Mouse (Mus musculus): ENCODE results near the gene Rassf5. TPM values are rescaled to one million over a fixed set of nuclear protein-coding genes. Genes with fewer than 3 reads are reported as not detected.
"Not testable (repeated sequence)": the region's sequence is repeated elsewhere in the genome, so short reads cannot be mapped to it uniquely, and the experiment has no call there.

Gene Rassf5
- total RNA-seq, 2 experiments from 2014 or later, result 25.1 to 25.8 TPM

DNA sequence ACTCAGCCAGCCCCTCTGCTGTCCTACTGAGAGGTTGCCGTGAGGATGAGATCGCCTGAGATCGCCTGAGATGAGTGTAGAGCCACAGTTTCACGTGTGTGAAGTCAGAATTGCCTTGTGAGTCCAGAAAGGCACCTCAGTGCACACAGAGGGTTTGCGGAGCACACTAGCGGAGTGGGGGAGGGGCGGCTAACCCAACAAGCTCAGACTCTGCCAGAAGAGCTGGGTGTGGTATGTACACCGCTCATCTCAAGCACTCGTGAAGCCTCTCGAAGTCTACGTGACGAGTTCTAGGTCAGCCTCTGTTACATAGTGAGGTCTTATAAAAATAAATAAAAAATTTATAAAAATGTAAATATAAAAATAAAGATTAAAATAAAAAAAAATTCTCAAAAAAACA is 18.8 kb upstream of the Rassf5 start:
- DNase-seq (ENCODE audit: low spot score in 2 of 2), result no peak
- intact Hi-C loops (cut with DNase I), result loop anchor here (5.0 kb wide), 1 partner anchor 147 kb away; no protein-coding TSS in a partner anchor

DNA sequence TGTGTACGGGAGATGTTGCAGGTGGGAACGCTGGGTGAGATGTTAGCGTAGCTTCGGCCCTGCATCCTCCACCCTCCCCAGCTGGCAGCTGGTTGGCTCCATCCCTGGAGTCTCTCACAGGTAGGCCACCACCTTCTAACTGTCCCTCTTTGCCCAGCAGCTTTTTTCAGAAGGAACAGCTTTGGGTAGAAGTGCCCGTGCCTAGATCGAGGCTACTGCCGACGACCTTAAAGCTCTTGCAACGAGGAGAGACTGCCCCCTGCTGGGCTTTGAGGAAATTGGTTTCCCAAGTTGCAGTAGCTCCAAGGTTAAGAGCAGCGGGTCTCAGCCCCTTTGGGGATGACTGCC is 15.2 kb upstream of the Rassf5 start:
- intact Hi-C loops (cut with DNase I), result loop anchor here (5.0 kb wide), 1 partner anchor 143 kb away; no protein-coding TSS in a partner anchor
- DNase-seq (ENCODE audit: low spot score in 2 of 2), result peak; percentile 69 to 71

DNA sequence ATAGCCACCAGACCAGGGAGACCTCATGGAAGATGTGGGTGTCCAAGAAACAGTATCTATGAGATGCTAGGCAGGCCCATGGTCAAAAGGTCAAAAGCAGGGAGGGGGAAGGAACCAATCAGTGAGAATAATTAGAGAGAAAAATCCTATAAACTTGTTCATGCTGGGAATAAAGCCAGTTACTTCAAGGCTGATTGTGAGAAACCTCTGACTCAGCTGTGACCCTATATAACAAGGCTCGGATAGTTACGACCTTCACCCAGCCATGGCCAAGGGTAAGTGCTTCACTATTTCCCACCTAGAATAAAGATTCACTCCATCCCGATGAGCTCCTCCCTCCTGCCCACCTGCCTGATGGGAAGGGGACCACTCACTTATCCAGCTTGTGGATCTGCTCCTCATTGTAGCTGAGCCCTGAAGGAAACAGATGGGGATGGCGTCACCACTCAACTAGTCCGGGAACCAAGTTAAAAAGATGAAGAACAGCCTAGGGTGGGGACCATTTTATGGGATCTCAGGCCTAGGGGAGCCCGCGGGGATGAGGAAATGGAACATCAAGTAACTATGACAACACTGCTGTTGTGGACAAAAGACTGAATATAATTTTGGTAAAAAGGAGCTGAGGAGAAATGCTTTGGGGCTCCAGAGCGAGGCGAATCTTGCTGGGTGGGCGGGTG is 14.7 kb upstream of the Rassf5 start:
- DNase-seq (ENCODE audit: low spot score in 2 of 2), result peak; percentile 26 to 55
- intact Hi-C loops (cut with DNase I), result loop anchor here (5.0 kb wide), 1 partner anchor 142 kb away; no protein-coding TSS in a partner anchor

DNA sequence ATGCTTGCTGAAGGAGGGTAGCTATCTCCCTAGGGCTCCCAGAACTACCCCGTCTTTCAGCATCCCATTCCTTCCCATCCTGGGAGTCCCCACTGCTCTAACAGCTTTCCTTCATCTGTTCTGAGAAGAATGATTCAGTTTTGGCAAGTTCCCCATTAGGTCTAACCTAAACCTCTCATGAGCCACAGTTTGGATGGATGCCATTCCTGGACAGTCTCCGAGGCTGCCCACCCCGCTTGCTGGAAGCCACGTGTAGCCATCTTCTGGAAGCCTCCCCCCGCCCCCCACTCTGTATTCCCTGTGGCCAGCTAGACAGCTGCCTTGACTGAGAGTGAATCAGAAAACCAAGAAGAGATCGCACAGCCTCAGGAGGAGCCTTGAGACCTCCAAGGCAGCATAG is 12.2 kb upstream of the Rassf5 start:
- intact Hi-C loops (cut with DNase I), result no loop called here
- DNase-seq (ENCODE audit: low spot score in 2 of 2), result no peak

DNA sequence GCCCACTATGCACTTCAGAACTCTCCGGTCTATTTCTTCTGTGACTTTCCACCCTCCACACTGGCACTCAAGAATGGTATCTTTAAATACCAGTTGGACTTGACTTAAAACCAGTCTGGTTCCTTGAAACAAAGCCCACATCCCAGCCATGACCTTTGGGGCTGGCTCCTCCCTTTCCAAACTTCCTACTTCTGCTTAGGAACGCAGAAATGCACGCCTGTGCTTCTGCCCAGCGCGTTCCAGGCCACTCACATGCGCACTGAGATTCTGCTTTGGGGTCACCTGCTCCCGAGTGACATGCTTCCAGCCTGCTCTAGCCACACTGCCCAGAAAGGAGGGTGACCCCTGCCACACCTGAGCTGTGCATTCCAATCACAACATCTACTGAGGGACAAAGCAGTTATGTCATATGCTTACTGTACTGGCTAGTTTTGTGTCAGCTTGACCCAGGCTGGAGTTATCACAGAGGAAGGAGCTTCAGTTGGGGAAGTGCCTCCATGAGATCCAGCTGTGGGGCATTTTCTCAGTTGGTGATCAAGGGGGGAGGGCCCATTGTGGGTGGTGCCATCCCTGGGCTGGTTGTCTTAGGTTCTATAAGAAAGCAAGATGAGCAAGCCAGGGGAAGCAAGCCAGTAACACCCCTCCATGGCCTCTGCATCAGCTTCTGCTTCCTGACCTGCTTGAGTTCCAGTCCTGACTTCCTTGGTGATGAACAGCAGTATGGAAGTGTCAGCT is 7.6 kb upstream of the Rassf5 start:
- intact Hi-C loops (cut with DNase I); DNase-seq (ENCODE audit: low spot score in 2 of 2): not testable (repeated sequence)

DNA sequence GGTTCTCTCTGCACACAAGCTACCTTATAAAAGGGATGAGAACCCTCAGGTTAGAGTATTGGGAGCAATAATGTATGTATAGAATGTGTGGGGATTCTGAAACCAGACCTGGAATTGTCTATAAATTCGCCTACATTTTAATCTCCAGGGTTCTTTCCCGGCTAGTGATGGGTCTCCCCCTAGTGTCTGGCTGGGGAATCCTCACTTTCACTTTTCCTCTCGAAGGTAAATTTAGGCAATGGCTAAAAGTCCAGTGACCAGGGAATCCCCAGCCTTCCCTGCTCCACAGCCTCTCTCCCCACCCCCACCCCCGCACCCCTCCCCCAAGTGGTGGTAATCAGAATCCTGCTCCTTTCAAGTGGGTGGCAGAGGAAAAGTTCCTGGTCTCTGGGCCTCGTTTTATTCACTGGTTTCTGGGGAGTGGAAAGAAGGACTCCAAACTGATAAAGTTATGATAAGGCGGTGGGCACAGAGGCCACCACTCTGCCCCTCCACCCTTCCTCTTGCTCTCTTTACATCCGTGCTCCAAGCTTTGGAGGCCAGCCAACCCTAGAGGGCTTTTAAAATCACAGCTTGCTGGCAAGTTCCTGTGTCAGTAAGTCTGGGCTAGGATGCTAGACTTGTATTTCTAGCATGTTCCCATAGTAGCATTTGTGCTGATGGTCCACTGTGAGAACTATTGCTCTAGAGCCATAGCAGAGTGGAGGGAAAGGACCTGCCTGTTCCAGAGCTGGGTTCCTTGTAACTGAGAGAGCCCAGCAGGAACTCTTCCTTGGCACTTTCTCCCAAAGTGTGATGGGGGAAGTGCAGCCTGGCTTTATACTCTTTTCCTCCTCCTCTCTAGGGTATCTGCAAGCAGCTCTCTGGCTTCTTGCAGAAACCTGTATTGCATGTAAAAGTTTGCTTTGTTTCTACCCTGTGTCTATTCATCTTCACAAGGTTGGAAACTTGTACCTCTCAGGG is 1.7 kb upstream of the Rassf5 start:
- intact Hi-C loops (cut with DNase I), result loop anchor here (2.0 to 5.0 kb wide), 3 partner anchors 39 to 129 kb away; no protein-coding TSS in a partner anchor
- peak; percentile 66 to 67 for DNase-seq (ENCODE audit: low spot score in 2 of 2)

DNA sequence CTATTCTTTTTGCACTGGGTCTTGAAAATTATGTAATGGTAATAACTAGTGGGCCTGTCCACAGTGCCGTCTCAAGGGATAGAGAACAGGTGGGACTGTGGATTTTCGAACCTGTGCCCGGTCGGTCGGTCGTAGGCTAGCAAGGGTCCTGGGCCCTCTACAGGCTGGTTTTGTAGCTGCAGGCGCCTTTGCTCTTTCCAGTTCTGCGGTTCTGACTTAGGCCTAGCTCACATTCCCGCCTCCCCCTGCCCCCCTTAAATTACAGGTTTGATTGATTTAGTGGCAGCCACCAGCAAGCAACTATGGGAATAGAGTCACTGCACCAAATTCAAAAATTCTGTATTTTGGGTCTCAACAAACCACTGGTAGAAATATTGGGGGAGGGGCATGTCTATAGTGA is 868 bp upstream of the Rassf5 start:
- intact Hi-C loops (cut with DNase I), result loop anchor here (2.0 to 5.0 kb wide), 3 partner anchors 39 to 129 kb away; no protein-coding TSS in a partner anchor
- DNase-seq (ENCODE audit: low spot score in 2 of 2), result peak; percentile 56 to 59

DNA sequence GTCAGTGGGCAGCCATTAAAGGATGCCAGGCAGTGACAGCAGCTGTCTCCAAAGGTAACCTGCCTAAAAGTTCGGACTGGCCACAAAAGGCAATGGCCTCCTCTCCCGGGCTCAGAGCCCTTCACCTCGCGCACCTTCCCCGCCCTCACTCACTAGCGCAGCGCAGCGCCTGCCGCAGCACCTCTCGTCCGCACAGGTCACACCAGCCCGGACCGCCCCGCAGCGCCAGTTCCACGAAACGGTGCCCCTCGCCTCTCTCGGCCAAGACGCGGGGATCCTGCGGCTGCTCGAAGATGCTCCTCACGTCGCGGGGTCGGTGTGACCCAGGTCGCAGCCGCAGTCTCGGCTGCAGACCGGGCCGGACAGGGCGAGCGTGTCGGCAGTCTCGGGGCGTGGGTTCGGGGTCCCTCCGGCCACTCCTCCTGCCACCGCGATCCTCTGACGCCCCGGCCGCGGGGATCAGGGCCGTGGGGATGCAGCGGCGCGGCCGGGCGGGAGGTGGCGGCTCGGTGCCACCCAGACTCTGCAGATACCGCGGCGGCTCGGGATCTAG is 446 bp downstream of the Rassf5 start:
- DNase-seq (ENCODE audit: low spot score in 2 of 2), result no peak
- intact Hi-C loops (cut with DNase I), result loop anchor here (5.0 kb wide), 2 partner anchors 37 to 127 kb away; no protein-coding TSS in a partner anchor

DNA sequence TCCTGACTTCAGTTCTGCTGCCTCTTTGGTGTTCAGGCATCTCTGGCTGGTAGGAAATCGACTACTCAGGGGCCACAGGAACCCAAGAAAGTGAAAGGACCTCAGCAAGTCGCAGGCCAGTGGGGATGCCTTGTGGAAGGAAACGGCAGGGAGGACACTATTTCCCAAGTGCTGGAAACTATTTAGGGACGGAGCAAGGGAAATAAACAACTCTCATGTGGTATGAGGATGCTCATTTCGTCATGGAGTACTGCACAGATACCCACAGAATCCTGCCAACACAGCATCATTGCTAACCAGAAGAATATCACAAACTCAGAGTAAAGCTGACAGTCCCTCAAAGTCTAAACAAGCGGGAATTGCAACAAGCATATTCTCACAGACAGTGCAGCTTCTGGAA is 2.1 kb downstream of the Rassf5 start:
- DNase-seq (ENCODE audit: low spot score in 2 of 2), result no peak
- intact Hi-C loops (cut with DNase I), result no loop called here

DNA sequence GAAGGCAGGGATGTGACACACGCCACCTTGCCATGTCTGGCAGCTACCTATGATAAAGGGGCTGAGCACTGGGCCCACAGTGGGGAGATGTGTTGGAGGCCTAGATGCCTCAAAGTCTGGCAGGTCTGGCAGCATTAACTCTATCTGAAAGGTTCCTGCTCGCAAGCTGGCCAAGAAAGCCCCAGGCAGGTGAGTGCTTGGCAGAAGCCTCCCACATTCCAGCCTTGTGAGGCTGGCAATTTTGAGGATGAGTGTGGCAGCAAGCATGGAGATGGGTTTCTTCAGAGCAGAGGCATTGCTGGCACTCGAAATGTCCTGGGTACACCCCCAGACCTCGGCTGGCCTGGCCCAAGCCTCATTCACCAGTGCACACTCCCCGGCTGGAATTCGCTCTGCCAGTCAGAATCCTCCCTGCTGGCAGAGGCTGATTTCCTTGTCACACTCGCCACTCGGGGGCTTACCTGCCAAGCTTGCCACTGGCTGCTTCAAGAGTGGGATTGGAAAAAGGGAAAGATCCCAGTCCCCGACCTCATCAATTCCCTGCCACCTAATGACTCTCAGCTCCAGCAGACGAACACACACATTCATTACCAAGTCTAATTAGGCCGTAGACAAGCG is 5.4 kb downstream of the Rassf5 start:
- DNase-seq (ENCODE audit: low spot score in 2 of 2), result no peak
- intact Hi-C loops (cut with DNase I), result no loop called here

DNA sequence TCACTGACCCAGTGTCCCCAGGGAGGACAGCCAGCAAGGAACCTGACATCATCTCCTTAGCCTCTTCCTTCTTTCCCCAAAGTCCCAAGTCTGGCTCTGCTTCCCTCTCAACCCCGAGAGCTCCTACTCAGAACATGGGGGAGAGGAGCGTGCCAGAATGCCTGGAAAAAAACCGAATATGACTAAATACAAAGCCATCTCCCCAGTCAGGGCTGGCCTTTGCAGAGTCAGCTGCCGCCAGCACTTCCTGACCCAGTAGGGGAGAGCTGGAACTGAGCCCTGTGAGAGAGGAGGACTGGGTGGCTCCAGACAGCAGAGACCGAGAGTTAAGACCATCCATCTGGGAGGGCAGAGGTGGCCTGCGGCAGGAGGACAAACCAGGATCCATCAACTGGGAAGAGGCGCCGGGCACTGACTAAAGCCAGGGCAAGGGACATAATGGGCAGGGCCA is 6.1 kb downstream of the Rassf5 start:
- intact Hi-C loops (cut with DNase I), result no loop called here
- DNase-seq (ENCODE audit: low spot score in 2 of 2), result no peak

DNA sequence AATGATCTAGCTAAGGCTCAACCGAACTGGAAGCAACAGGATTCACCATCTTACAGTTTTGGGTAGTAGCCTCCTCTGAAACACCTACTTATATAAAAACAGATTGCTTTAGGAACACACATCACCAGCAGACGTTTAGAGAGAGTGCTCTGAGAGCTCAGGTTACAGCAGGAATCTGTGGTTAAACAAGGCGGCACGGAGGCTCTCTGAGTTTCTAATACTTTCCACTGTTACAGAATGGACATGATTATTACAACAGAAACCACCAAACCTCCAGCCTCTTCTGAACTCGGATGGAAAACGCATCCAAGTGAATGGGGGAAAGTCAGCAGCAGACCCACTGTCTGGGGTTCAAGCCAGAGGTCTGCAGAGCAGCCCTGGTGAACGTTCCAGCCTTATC is 9.0 kb downstream of the Rassf5 start:
- no peak for DNase-seq (ENCODE audit: low spot score in 2 of 2)
- intact Hi-C loops (cut with DNase I), result no loop called here

DNA sequence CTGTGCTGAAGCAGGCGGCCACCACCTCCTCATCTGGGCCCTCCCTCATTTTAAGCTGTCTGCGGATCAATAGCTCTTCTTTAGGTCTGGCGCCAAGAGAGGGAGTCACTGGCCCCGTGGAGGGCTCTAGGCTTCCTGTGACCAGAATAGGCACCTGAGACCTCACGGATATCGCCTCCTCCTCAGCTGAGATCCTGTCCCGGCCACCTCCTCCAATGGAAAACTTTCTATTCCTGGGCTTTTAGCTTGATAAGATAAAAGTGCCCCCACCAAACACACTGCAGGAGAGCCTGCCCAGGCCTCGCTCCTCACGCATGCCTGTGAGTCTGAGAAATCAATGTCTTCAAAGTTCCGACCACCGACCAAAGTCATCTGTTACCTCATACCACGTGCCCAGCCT is 11.5 kb downstream of the Rassf5 start:
- no peak for DNase-seq (ENCODE audit: low spot score in 2 of 2)
- intact Hi-C loops (cut with DNase I), result no loop called here

DNA sequence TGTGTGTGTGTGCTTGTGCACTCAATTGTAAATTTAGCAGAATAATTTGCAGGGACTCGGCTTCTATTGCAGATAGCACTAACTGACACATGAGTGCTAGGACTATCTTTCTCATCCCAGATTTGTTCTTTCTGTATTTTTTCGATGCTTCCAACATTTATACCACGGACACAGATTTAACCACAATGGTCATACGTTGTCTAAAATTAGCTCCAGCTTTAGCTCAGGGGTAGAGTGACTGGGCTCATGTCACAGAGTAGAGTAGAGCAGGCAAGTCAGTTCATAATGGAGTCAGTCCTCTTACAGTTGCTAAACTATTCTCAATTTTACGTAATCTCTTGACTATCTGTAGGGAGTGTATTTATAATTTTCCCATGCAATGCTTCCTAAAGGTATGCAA is 16.4 kb downstream of the Rassf5 start:
- no peak for DNase-seq (ENCODE audit: low spot score in 2 of 2)
- intact Hi-C loops (cut with DNase I), result no loop called here

DNA sequence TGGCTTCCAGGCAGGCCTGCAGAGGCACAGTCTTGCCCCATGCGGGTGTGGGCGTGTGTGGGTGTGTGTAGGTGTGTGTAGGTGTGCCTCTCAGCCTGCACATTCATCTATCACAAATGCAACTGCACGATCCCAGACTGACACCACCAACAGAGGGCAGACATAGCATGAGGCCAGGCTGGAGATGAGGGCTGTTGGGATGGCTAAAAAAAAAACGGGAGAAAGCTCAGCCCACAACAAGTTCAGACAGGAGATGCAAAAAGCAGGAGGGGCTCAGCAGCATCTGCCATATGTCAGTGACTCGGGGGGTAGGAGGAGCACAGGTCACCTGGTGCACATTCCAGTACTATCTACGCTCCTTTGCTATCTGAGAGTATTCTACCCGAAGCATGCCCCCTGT is 16.8 kb downstream of the Rassf5 start:
- DNase-seq (ENCODE audit: low spot score in 2 of 2), result no peak

DNA sequence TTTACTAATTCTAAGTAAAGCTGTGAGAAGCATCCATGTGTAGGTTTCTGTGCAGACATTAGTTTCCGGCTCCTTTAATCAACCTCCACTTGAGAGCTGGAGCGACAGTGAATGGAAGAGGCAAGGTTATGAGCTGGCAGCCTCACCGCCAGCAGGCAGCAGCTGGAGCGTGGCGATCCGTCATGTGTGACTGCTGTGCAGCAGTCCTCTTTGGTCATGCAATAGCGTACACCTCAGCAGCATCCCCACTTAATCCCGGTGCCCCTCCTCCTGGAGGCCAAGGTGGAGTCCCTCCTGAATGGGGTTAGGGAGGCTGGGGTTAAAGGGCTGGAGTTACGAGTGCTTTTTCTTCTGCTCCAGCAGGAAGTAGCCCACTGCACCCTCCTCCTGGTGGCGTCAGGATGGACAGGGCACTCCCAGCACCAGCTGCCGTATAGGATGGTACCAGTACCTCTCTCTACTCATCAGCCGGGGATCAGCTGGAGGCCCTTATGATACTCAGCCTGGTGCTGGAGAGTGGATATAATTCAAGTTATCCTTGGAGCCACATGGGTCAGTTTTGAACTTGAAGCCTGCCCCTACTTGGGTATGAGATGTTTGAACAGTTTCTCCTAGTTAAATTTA is 20.1 kb downstream of the Rassf5 start:
- intact Hi-C loops (cut with DNase I), result no loop called here
- no peak for DNase-seq (ENCODE audit: low spot score in 2 of 2)

More for the DNA sequence above, 16.8 kb downstream of the Rassf5 start:
- intact Hi-C loops (cut with DNase I), result no loop called here

DNA sequence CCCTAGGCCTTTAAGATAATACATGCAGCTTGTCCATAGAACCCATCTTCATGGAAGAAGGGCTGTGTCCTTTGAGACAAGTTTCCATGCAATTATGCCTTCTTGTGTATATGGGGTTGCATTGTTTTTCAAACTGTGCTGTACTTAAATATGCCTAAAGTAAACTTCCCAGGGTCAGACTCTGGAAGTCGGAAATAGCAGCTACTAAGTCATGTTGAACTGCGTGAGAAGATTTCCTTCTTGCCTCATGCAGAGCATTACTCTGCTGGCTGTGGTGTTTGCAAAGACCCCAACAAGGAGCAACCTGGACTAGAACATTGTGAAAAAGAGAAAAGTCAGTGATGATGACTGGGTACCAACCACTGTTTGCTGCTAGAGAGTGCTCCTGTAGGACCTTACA is 21.7 kb downstream of the Rassf5 start:
- DNase-seq (ENCODE audit: low spot score in 2 of 2), result no peak
- intact Hi-C loops (cut with DNase I), result no loop called here

DNA sequence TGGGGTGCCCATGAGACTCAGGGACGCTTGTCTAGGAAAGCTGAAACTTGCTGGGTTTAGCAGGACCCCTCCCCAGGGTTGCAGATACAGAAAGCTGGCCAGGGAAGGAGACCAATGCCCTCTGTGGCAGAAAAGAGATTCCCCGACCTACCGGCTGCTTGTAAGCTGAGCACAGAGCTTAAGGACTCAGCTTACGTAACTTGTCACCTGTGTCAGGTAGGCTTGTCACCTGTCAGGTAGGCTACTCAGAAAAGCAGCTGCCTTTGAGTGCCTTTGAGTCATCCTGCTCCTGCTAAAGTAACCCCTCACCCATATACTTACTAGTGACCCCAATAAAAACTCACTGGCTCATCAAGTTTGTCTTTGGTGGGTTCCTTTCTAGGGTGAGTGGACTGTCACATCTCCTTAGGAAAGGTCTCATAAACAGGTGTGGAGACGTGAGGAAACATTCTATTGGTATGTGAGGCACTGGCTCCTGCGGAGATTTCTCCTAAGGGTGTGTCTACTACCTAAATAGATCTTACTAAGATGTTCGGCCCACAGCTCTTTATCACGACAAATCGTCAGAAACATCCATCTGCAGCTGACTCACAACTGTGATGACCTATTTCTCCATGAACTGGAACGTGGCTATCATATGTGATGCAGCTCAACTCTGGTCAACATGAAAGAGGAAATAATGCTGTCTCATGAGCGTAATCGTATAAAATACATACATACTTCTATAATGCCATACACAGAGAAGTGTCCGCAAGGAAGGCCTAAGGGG is 23.1 kb downstream of the Rassf5 start:
- no peak for DNase-seq (ENCODE audit: low spot score in 2 of 2)
- intact Hi-C loops (cut with DNase I), result no loop called here

Data from left cerebral cortex, postnatal 14 days (tissue).